Mouse (Mus musculus): Measurements from ENCODE around the gene Sh3rf1. TPM values are rescaled to one million over a fixed set of nuclear protein-coding genes. Genes with fewer than 3 reads are reported as not detected.
A peak's percentile ranks its signal among the peaks of the same experiment; 100 is the strongest.

Sh3rf1 gene
- polyA plus RNA-seq, 1 experiment from 2014 or later = 22.9 TPM

- ChIA-PET POLR2A (interaction anchor here (0.6 kb wide), 1 partner anchor 14 kb away, joined by 3 read pairs; no protein-coding TSS in a partner anchor), CTCF (no interaction called here)
- H3K27me3 ChIP-seq = no peaks in the 10 kb centered on the region
- DNase-seq (ENCODE audit: low read depth, low spot score) = no peak
- in situ Hi-C loops (cut with MboI; ENCODE audit: low pct_unique_long_range_greater_than_20kb) = no loop called here
- no peak for TF ChIP-seq CTCF (IDR thresholded peaks at IDR 0.05)
- no peak for ATAC-seq
These were observed 82.9 kb downstream of the Sh3rf1 start for GRCm38 (mm10) chr8:61306501-61307112.

GRCm38 (mm10) chr8:61308896-61309295 is 85.2 kb downstream of the Sh3rf1 start:
- TF ChIP-seq CTCF (IDR thresholded peaks at IDR 0.05) = no peak
- no peaks in the 10 kb centered on the region for H3K27me3 ChIP-seq
- ChIA-PET CTCF (interaction anchor here (1.7 kb wide), 1 partner anchor 62 kb away, joined by 4 read pairs; no protein-coding TSS in a partner anchor), POLR2A (no interaction called here)
- in situ Hi-C loops (cut with MboI; ENCODE audit: low pct_unique_long_range_greater_than_20kb) = no loop called here
- no peak for ATAC-seq
- no peak for DNase-seq (ENCODE audit: low read depth, low spot score)

GRCm38 (mm10) chr8:61309530-61310402 is 86.1 kb downstream of the Sh3rf1 start:
- no peak for TF ChIP-seq CTCF (IDR thresholded peaks at IDR 0.05)
- ATAC-seq (peak; percentile 52), DNase-seq (ENCODE audit: low read depth, low spot score) (no peak)
- ChIA-PET CTCF (interaction anchor here (1.4 to 1.7 kb wide), 2 partner anchors 30 to 62 kb away, joined by 3 to 4 read pairs; no protein-coding TSS in a partner anchor), POLR2A (no interaction called here)
- H3K27me3 ChIP-seq = no peaks in the 10 kb centered on the region
- in situ Hi-C loops (cut with MboI; ENCODE audit: low pct_unique_long_range_greater_than_20kb) = no loop called here

GRCm38 (mm10) chr8:61310403-61310871 is 86.8 kb downstream of the Sh3rf1 start:
- in situ Hi-C loops (cut with MboI; ENCODE audit: low pct_unique_long_range_greater_than_20kb) = no loop called here
- H3K27me3 ChIP-seq = no peaks in the 10 kb centered on the region
- POLR2A ChIA-PET = no interaction called here
- CTCF ChIA-PET = interaction anchor here (0.8 to 1.7 kb wide), 3 partner anchors 10 to 63 kb away, joined by 3 to 4 read pairs (median 3); no protein-coding TSS in a partner anchor
- DNase-seq (ENCODE audit: low read depth, low spot score) (no peak), ATAC-seq (peak; percentile 73)
- TF ChIP-seq CTCF (IDR thresholded peaks at IDR 0.05) = no peak

GRCm38 (mm10) chr8:61313016-61313415 is 89.3 kb downstream of the Sh3rf1 start:
- CTCF ChIA-PET = interaction anchor here (1.1 to 1.8 kb wide), 5 partner anchors 8 to 29 kb away, joined by 3 to 6 read pairs (median 4); no protein-coding TSS in a partner anchor
- POLR2A ChIA-PET = no interaction called here
- in situ Hi-C loops (cut with MboI; ENCODE audit: low pct_unique_long_range_greater_than_20kb) = no loop called here
- DNase-seq (ENCODE audit: low read depth, low spot score) (no peak), ATAC-seq (no peak)
- no peak for TF ChIP-seq CTCF (IDR thresholded peaks at IDR 0.05)
- no peaks in the 10 kb centered on the region for H3K27me3 ChIP-seq

GRCm38 (mm10) chr8:61316012-61316767 is 92.5 kb downstream of the Sh3rf1 start:
- in situ Hi-C loops (cut with MboI; ENCODE audit: low pct_unique_long_range_greater_than_20kb) = no loop called here
- DNase-seq (ENCODE audit: low read depth, low spot score) = no peak
- ATAC-seq = no peak
- ChIA-PET POLR2A (no interaction called here), CTCF (no interaction called here)
- TF ChIP-seq CTCF (IDR thresholded peaks at IDR 0.05) = no peak
- no peaks in the 10 kb centered on the region for H3K27me3 ChIP-seq

- ATAC-seq = no peak
- no peaks in the 10 kb centered on the region for H3K27me3 ChIP-seq
- no peak for DNase-seq (ENCODE audit: low read depth, low spot score)
- ChIA-PET CTCF (interaction anchor here (1.0 to 1.1 kb wide), 2 partner anchors 12 to 27 kb away, joined by 3 to 4 read pairs; no protein-coding TSS in a partner anchor), POLR2A (no interaction called here)
- in situ Hi-C loops (cut with MboI; ENCODE audit: low pct_unique_long_range_greater_than_20kb) = no loop called here
- TF ChIP-seq CTCF (IDR thresholded peaks at IDR 0.05) = no peak
These were observed 93.3 kb downstream of the Sh3rf1 start for GRCm38 (mm10) chr8:61316813-61317534.

GRCm38 (mm10) chr8:61317535-61318136 is 94.0 kb downstream of the Sh3rf1 start:
- H3K27me3 ChIP-seq = no peaks in the 10 kb centered on the region
- DNase-seq (ENCODE audit: low read depth, low spot score) = no peak
- no peak for ATAC-seq
- in situ Hi-C loops (cut with MboI; ENCODE audit: low pct_unique_long_range_greater_than_20kb) = no loop called here
- CTCF ChIA-PET = interaction anchor here (1.0 to 1.1 kb wide), 2 partner anchors 12 to 26 kb away, joined by 3 to 4 read pairs; no protein-coding TSS in a partner anchor
- POLR2A ChIA-PET = no interaction called here
- TF ChIP-seq CTCF (IDR thresholded peaks at IDR 0.05) = no peak

- ChIA-PET POLR2A (no interaction called here), CTCF (no interaction called here)
- no peak for ATAC-seq
- no peaks in the 10 kb centered on the region for H3K27me3 ChIP-seq
- TF ChIP-seq CTCF (IDR thresholded peaks at IDR 0.05) = no peak
- in situ Hi-C loops (cut with MboI; ENCODE audit: low pct_unique_long_range_greater_than_20kb) = no loop called here
- DNase-seq (ENCODE audit: low read depth, low spot score) = no peak
These were observed 97.5 kb downstream of the Sh3rf1 start for GRCm38 (mm10) chr8:61321216-61321615.
